Mouse (Mus musculus): ENCODE results near the gene Wnt5a. TPM values are rescaled to one million over a fixed set of nuclear protein-coding genes. Genes with fewer than 3 reads are reported as not detected.

Gene Wnt5a
- polyA plus RNA-seq (2014; fragmentation: Nextera tagmentation; extraction: Ambion mirVana) = 37.2 and 42.5 TPM in 2 replicates

- H3K4me3 ChIP-seq (ENCODE audit: low read depth, low read length) = peak within 1 kb of the TSS; percentile 81
- peak within 1 kb of the TSS; percentile 96 for H3K4me2 ChIP-seq
- H3K36me3 ChIP-seq (ENCODE audit: control insufficient read depth, insufficient read depth, low read length) = no peaks in the 10 kb centered on the region
- H3K9me3 ChIP-seq (replicated peaks; ENCODE audit: control insufficient read depth, low read length) = no peaks in the 10 kb centered on the region
- peak within 1 kb of the TSS; percentile 97 for H3K27ac ChIP-seq (ENCODE audit: low read depth, low read length)
- peak; percentile 24; the same call in 1 of the 2 replicates for ATAC-seq (replicated peaks; ENCODE audit: insufficient number of reproducible peaks, low FRiP score, low TSS enrichment)
- H3K4me1 ChIP-seq (ENCODE audit: control insufficient read depth, insufficient read depth, low read length) = peaks cover 17% of the 10 kb centered on the region
- peak within 1 kb of the TSS; percentile 96 for H3K9ac ChIP-seq (ENCODE audit: low read depth, low read length)
- WGBS (ENCODE audit: insufficient replicate concordance) = 2% methylated on average over 53 of the region's 53 CpGs
- no peaks in the 10 kb centered on the region for H3K27me3 ChIP-seq (ENCODE audit: control insufficient read depth, insufficient read depth, low read length)
Measured at GRCm38 (mm10) chr14:28504101-28505050, at the start of gene Wnt5a. Wnt5a (plus strand) TSS chr14:28504750.

GRCm38 (mm10) chr14:28456372-28457076, 48.0 kb upstream of the Wnt5a start:
- H3K9ac ChIP-seq (ENCODE audit: low read depth, low read length) = no peak overlapping the region
- H3K36me3 ChIP-seq (ENCODE audit: control insufficient read depth, insufficient read depth, low read length) = no peaks in the 10 kb centered on the region
- no peaks in the 10 kb centered on the region for H3K9me3 ChIP-seq (replicated peaks; ENCODE audit: control insufficient read depth, low read length)
- H3K4me3 ChIP-seq (ENCODE audit: low read depth, low read length) = no peak overlapping the region
- ATAC-seq (replicated peaks; ENCODE audit: insufficient number of reproducible peaks, low FRiP score, low TSS enrichment) = no peak
- H3K4me2 ChIP-seq = no peak overlapping the region
- WGBS (ENCODE audit: insufficient replicate concordance) = 78% methylated on average over 7 of the region's 7 CpGs
- H3K27me3 ChIP-seq (ENCODE audit: control insufficient read depth, insufficient read depth, low read length) = no peaks in the 10 kb centered on the region
- no peaks in the 10 kb centered on the region for H3K4me1 ChIP-seq (ENCODE audit: control insufficient read depth, insufficient read depth, low read length)
- H3K27ac ChIP-seq (ENCODE audit: low read depth, low read length) = no peak overlapping the region

- no peaks in the 10 kb centered on the region for H3K36me3 ChIP-seq (ENCODE audit: control insufficient read depth, insufficient read depth, low read length)
- no peak overlapping the region for H3K4me2 ChIP-seq
- H3K27ac ChIP-seq (ENCODE audit: low read depth, low read length) = no peak overlapping the region
- no peak for ATAC-seq (replicated peaks; ENCODE audit: insufficient number of reproducible peaks, low FRiP score, low TSS enrichment)
- no peaks in the 10 kb centered on the region for H3K4me1 ChIP-seq (ENCODE audit: control insufficient read depth, insufficient read depth, low read length)
- 67% methylated on average over 3 of the region's 3 CpGs for WGBS (ENCODE audit: insufficient replicate concordance)
- no peak overlapping the region for H3K9ac ChIP-seq (ENCODE audit: low read depth, low read length)
- H3K27me3 ChIP-seq (ENCODE audit: control insufficient read depth, insufficient read depth, low read length) = no peaks in the 10 kb centered on the region
- no peaks in the 10 kb centered on the region for H3K9me3 ChIP-seq (replicated peaks; ENCODE audit: control insufficient read depth, low read length)
- H3K4me3 ChIP-seq (ENCODE audit: low read depth, low read length) = no peak overlapping the region
Measured at GRCm38 (mm10) chr14:28457428-28457827, 47.1 kb upstream of the Wnt5a start.

- H3K4me3 ChIP-seq (ENCODE audit: low read depth, low read length) = no peak overlapping the region
- WGBS (ENCODE audit: insufficient replicate concordance) = 82% methylated on average over 5 of the region's 5 CpGs
- H3K27ac ChIP-seq (ENCODE audit: low read depth, low read length) = no peak overlapping the region
- H3K9me3 ChIP-seq (replicated peaks; ENCODE audit: control insufficient read depth, low read length) = no peaks in the 10 kb centered on the region
- no peak overlapping the region for H3K4me2 ChIP-seq
- H3K27me3 ChIP-seq (ENCODE audit: control insufficient read depth, insufficient read depth, low read length) = no peaks in the 10 kb centered on the region
- no peak overlapping the region for H3K9ac ChIP-seq (ENCODE audit: low read depth, low read length)
- H3K4me1 ChIP-seq (ENCODE audit: control insufficient read depth, insufficient read depth, low read length) = peaks cover 7% of the 10 kb centered on the region
- no peaks in the 10 kb centered on the region for H3K36me3 ChIP-seq (ENCODE audit: control insufficient read depth, insufficient read depth, low read length)
- ATAC-seq (replicated peaks; ENCODE audit: insufficient number of reproducible peaks, low FRiP score, low TSS enrichment) = no peak
Measured at GRCm38 (mm10) chr14:28467956-28468355, 36.6 kb upstream of the Wnt5a start.

- no peak overlapping the region for H3K27ac ChIP-seq (ENCODE audit: low read depth, low read length)
- H3K9me3 ChIP-seq (replicated peaks; ENCODE audit: control insufficient read depth, low read length) = no peaks in the 10 kb centered on the region
- peaks cover 7% of the 10 kb centered on the region for H3K4me1 ChIP-seq (ENCODE audit: control insufficient read depth, insufficient read depth, low read length)
- WGBS (ENCODE audit: insufficient replicate concordance) = 16% methylated on average over 4 of the region's 4 CpGs
- H3K9ac ChIP-seq (ENCODE audit: low read depth, low read length) = no peak overlapping the region
- no peak overlapping the region for H3K4me3 ChIP-seq (ENCODE audit: low read depth, low read length)
- ATAC-seq (replicated peaks; ENCODE audit: insufficient number of reproducible peaks, low FRiP score, low TSS enrichment) = no peak
- no peak overlapping the region for H3K4me2 ChIP-seq
- no peaks in the 10 kb centered on the region for H3K27me3 ChIP-seq (ENCODE audit: control insufficient read depth, insufficient read depth, low read length)
- H3K36me3 ChIP-seq (ENCODE audit: control insufficient read depth, insufficient read depth, low read length) = no peaks in the 10 kb centered on the region
Measured at GRCm38 (mm10) chr14:28469696-28470095, 34.9 kb upstream of the Wnt5a start.

- H3K9ac ChIP-seq (ENCODE audit: low read depth, low read length) = no peak overlapping the region
- no peak overlapping the region for H3K27ac ChIP-seq (ENCODE audit: low read depth, low read length)
- H3K4me3 ChIP-seq (ENCODE audit: low read depth, low read length) = no peak overlapping the region
- H3K4me1 ChIP-seq (ENCODE audit: control insufficient read depth, insufficient read depth, low read length) = peaks cover 7% of the 10 kb centered on the region
- ATAC-seq (replicated peaks; ENCODE audit: insufficient number of reproducible peaks, low FRiP score, low TSS enrichment) = no peak
- 75% methylated on average over 6 of the region's 6 CpGs for WGBS (ENCODE audit: insufficient replicate concordance)
- H3K36me3 ChIP-seq (ENCODE audit: control insufficient read depth, insufficient read depth, low read length) = no peaks in the 10 kb centered on the region
- H3K27me3 ChIP-seq (ENCODE audit: control insufficient read depth, insufficient read depth, low read length) = no peaks in the 10 kb centered on the region
- no peak overlapping the region for H3K4me2 ChIP-seq
- H3K9me3 ChIP-seq (replicated peaks; ENCODE audit: control insufficient read depth, low read length) = no peaks in the 10 kb centered on the region
Measured at GRCm38 (mm10) chr14:28470212-28470611, 34.3 kb upstream of the Wnt5a start.

GRCm38 (mm10) chr14:28475012-28475411, 29.5 kb upstream of the Wnt5a start:
- no peaks in the 10 kb centered on the region for H3K27me3 ChIP-seq (ENCODE audit: control insufficient read depth, insufficient read depth, low read length)
- H3K36me3 ChIP-seq (ENCODE audit: control insufficient read depth, insufficient read depth, low read length) = no peaks in the 10 kb centered on the region
- ATAC-seq (replicated peaks; ENCODE audit: insufficient number of reproducible peaks, low FRiP score, low TSS enrichment) = no peak
- WGBS (ENCODE audit: insufficient replicate concordance) = 63% methylated on average over 3 of the region's 3 CpGs
- H3K4me1 ChIP-seq (ENCODE audit: control insufficient read depth, insufficient read depth, low read length) = no peaks in the 10 kb centered on the region; the same call in 1 of the 2 replicates
- no peaks in the 10 kb centered on the region for H3K9me3 ChIP-seq (replicated peaks; ENCODE audit: control insufficient read depth, low read length)
- H3K4me2 ChIP-seq = no peak overlapping the region
- H3K4me3 ChIP-seq (ENCODE audit: low read depth, low read length) = no peak overlapping the region
- H3K27ac ChIP-seq (ENCODE audit: low read depth, low read length) = no peak overlapping the region
- H3K9ac ChIP-seq (ENCODE audit: low read depth, low read length) = no peak overlapping the region

GRCm38 (mm10) chr14:28475421-28475820, 29.1 kb upstream of the Wnt5a start:
- WGBS (ENCODE audit: insufficient replicate concordance) = 31% methylated on average over 7 of the region's 7 CpGs
- Histone ChIP-seq H3K4me2 (no peak overlapping the region), H3K27me3 (ENCODE audit: control insufficient read depth, insufficient read depth, low read length) (no peaks in the 10 kb centered on the region), H3K27ac (ENCODE audit: low read depth, low read length) (no peak overlapping the region), H3K9ac (ENCODE audit: low read depth, low read length) (no peak overlapping the region), H3K4me3 (ENCODE audit: low read depth, low read length) (no peak overlapping the region), H3K36me3 (ENCODE audit: control insufficient read depth, insufficient read depth, low read length) (no peaks in the 10 kb centered on the region), H3K4me1 (ENCODE audit: control insufficient read depth, insufficient read depth, low read length) (no peaks in the 10 kb centered on the region; the same call in 1 of the 2 replicates), H3K9me3 (replicated peaks; ENCODE audit: control insufficient read depth, low read length) (no peaks in the 10 kb centered on the region)
- no peak for ATAC-seq (replicated peaks; ENCODE audit: insufficient number of reproducible peaks, low FRiP score, low TSS enrichment)
